Mouse (Mus musculus): ENCODE measurements around the gene Gas1. TPM values are rescaled to one million over a fixed set of nuclear protein-coding genes. Genes with fewer than 3 reads are reported as not detected.
A peak's percentile ranks its signal among the peaks of the same experiment; 100 is the strongest.

The Gas1 gene
- polyA plus RNA-seq, 1 experiment from 2014 or later, result 35.4 TPM

GRCm38 (mm10) chr13:60176136-60176775 is 909 bp downstream of the Gas1 start:
- ATAC-seq (ENCODE audit: insufficient read depth, low FRiP score), result peak; percentile 7; the same call in 1 of the 2 replicates
- H3K9me3 ChIP-seq (replicated peaks; ENCODE audit: control insufficient read depth, low read length), result no peaks in the 10 kb centered on the region
- H3K9ac ChIP-seq (ENCODE audit: low read length), result peak overlapping the region; percentile 93
- no peaks in the 10 kb centered on the region for H3K36me3 ChIP-seq (ENCODE audit: control insufficient read depth, insufficient read depth, low read length)
- H3K4me1 ChIP-seq (ENCODE audit: control insufficient read depth, insufficient read depth, low read length), result peaks cover 5% of the 10 kb centered on the region; the same call in 1 of the 2 replicates
- peak overlapping the region; percentile 98 for H3K27ac ChIP-seq (ENCODE audit: low read length)
- peak overlapping the region; percentile 73 for H3K4me3 ChIP-seq (replicated peaks; ENCODE audit: low read length)
- peak overlapping the region; percentile 90 for H3K4me2 ChIP-seq (ENCODE audit: low read depth, low read length)
- H3K27me3 ChIP-seq (ENCODE audit: control insufficient read depth, insufficient read depth, low read length), result peaks cover 11% of the 10 kb centered on the region
- under 1% methylated on average over 82 of the region's 82 CpGs for WGBS

DNA sequence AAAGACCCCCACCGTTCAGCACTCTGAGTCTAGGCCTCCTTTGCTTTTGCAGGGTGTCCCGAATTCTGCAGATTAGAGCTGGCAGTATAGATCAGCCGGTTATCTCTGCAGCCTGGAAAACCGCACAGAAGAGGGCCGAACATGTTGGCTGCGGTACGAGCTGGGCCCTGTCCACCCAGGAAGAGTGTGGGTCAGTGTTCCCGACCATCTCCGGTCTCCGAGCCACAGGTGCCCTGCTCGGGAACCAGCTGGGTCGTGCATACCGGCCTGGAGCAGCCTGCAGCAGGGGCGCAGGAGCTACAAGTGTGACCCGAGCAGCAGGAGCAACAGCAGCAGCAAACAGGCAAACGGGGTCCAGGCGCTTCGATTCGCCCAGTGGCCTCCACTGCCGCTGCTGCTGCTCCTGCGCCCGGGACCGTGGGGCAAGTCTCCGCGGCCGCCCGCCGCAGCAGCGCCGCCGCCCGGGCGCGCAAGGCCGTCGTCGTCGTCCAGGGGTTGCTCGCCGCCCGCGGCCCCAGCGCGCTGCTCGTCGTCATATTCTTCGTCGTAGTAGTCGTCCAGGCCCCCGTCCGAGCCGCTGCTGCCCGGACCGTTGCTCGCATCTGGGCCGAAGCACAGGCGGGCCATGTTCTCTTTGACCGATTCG is 1.6 kb downstream of the Gas1 start:
- Histone ChIP-seq H3K4me1 (ENCODE audit: control insufficient read depth, insufficient read depth, low read length) (peaks cover 5% of the 10 kb centered on the region; the same call in 1 of the 2 replicates), H3K4me2 (ENCODE audit: low read depth, low read length) (peak overlapping the region; percentile 90), H3K36me3 (ENCODE audit: control insufficient read depth, insufficient read depth, low read length) (no peaks in the 10 kb centered on the region), H3K27me3 (ENCODE audit: control insufficient read depth, insufficient read depth, low read length) (peaks cover 13% of the 10 kb centered on the region), H3K4me3 (replicated peaks; ENCODE audit: low read length) (peak overlapping the region; percentile 73), H3K27ac (ENCODE audit: low read length) (peak overlapping the region; percentile 98), H3K9me3 (replicated peaks; ENCODE audit: control insufficient read depth, low read length) (no peaks in the 10 kb centered on the region), H3K9ac (ENCODE audit: low read length) (peak overlapping the region; percentile 93)
- no peak for ATAC-seq (ENCODE audit: insufficient read depth, low FRiP score)
- WGBS, result under 1% methylated on average over 59 of the region's 59 CpGs

DNA sequence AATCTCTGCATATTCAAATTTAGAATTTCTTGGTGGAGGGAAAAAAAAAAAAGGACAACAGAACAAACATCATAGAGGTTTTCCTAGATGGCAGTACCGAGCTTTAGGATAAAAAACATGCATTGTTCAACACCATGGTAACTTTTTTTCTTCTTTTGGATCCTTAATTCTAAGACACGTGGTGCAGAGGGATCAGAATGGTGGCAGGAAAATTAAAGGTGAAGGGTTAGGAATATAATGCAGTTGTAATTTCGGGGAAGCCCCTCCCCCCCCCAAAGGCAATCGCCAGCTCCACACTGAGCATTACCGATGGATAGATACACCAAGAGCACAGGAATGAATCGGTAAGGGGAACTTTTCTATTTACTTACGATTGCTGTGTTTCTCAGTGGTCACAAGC is 2.2 kb downstream of the Gas1 start:
- Histone ChIP-seq H3K4me1 (ENCODE audit: control insufficient read depth, insufficient read depth, low read length) (peaks cover 5% of the 10 kb centered on the region; the same call in 1 of the 2 replicates), H3K27ac (ENCODE audit: low read length) (peak overlapping the region; percentile 98), H3K27me3 (ENCODE audit: control insufficient read depth, insufficient read depth, low read length) (peaks cover 17% of the 10 kb centered on the region), H3K9me3 (replicated peaks; ENCODE audit: control insufficient read depth, low read length) (no peaks in the 10 kb centered on the region), H3K4me3 (replicated peaks; ENCODE audit: low read length) (peak overlapping the region; percentile 73), H3K4me2 (ENCODE audit: low read depth, low read length) (peak overlapping the region; percentile 90), H3K36me3 (ENCODE audit: control insufficient read depth, insufficient read depth, low read length) (no peaks in the 10 kb centered on the region), H3K9ac (ENCODE audit: low read length) (peak overlapping the region; percentile 93)
- WGBS, result 3% methylated on average over 7 of the region's 7 CpGs
- no peak for ATAC-seq (ENCODE audit: insufficient read depth, low FRiP score)

DNA sequence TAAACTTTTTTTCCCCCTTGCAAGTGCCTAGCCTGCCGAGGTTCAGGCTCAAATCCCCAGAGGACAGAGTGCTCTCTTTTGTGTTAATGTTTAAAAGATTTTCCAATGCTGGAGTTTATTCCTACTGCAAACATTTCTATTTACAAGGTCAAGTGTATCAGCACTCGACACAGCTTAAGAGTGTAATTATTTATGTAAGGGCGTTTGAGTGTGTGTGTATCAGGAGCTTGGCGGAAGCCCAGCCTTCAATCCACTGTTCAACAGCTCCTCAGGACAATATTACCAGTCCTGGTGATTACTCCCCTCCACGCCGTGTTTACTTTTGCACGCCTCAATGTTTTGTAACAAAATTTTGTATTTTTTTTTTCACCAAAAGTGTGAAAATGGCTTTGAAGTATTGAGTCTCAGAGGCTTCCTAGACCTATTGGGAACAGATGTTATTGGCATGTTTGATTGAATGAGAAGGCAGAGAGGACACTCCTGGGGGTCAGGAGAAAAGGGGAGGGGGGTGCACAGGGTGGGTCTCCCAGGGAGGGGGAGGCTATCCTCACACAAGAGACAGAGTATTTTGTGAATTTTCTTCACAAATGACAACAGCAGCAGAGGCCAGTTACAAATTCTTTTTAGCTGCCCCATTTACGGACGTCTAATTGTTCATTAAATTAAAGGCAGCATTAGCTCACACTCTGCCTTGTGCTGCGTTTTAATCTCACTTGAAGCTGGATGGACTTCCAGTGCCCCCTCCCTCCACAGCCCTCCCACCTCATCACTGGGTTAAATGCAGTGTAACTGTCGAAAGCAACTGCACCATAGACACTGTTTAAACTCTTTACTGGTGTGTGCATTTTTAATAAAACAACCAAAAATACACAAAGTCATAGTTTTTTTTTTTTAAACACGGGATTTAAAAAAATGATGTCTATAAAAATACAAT is 3.3 kb downstream of the Gas1 start:
- Histone ChIP-seq H3K36me3 (ENCODE audit: control insufficient read depth, insufficient read depth, low read length) (no peaks in the 10 kb centered on the region), H3K9me3 (replicated peaks; ENCODE audit: control insufficient read depth, low read length) (no peaks in the 10 kb centered on the region), H3K27me3 (ENCODE audit: control insufficient read depth, insufficient read depth, low read length) (peaks cover 19% of the 10 kb centered on the region), H3K4me3 (replicated peaks; ENCODE audit: low read length) (peak overlapping the region; percentile 73), H3K9ac (ENCODE audit: low read length) (peak overlapping the region; percentile 62), H3K27ac (ENCODE audit: low read length) (peak overlapping the region; percentile 56), H3K4me1 (ENCODE audit: control insufficient read depth, insufficient read depth, low read length) (peaks cover 5% of the 10 kb centered on the region; the same call in 1 of the 2 replicates), H3K4me2 (ENCODE audit: low read depth, low read length) (peak overlapping the region; percentile 90)
- ATAC-seq (ENCODE audit: insufficient read depth, low FRiP score), result no peak
- 11% methylated on average over 12 of the region's 12 CpGs for WGBS

- ATAC-seq (ENCODE audit: insufficient read depth, low FRiP score), result no peak
- Histone ChIP-seq H3K9ac (ENCODE audit: low read length) (no peak overlapping the region), H3K4me3 (replicated peaks; ENCODE audit: low read length) (peak overlapping the region; percentile 73; the same call in 1 of the 2 replicates), H3K4me2 (ENCODE audit: low read depth, low read length) (peak overlapping the region; percentile 90), H3K36me3 (ENCODE audit: control insufficient read depth, insufficient read depth, low read length) (no peaks in the 10 kb centered on the region), H3K27ac (ENCODE audit: low read length) (no peak overlapping the region; the same call in 1 of the 2 replicates), H3K4me1 (ENCODE audit: control insufficient read depth, insufficient read depth, low read length) (peaks cover 5% of the 10 kb centered on the region; the same call in 1 of the 2 replicates), H3K27me3 (ENCODE audit: control insufficient read depth, insufficient read depth, low read length) (peaks cover 19% of the 10 kb centered on the region), H3K9me3 (replicated peaks; ENCODE audit: control insufficient read depth, low read length) (no peaks in the 10 kb centered on the region)
- 0% methylated on average over 3 of the region's 3 CpGs for WGBS
Observed at GRCm38 (mm10) chr13:60173186-60173585, 4.0 kb downstream of the Gas1 start.

- ATAC-seq (ENCODE audit: insufficient read depth, low FRiP score), result no peak
- Histone ChIP-seq H3K4me1 (ENCODE audit: control insufficient read depth, insufficient read depth, low read length) (peaks cover 5% of the 10 kb centered on the region; the same call in 1 of the 2 replicates), H3K9ac (ENCODE audit: low read length) (no peak overlapping the region), H3K4me3 (replicated peaks; ENCODE audit: low read length) (no peak overlapping the region), H3K4me2 (ENCODE audit: low read depth, low read length) (no peak overlapping the region), H3K27me3 (ENCODE audit: control insufficient read depth, insufficient read depth, low read length) (peaks cover 19% of the 10 kb centered on the region), H3K9me3 (replicated peaks; ENCODE audit: control insufficient read depth, low read length) (no peaks in the 10 kb centered on the region), H3K36me3 (ENCODE audit: control insufficient read depth, insufficient read depth, low read length) (no peaks in the 10 kb centered on the region), H3K27ac (ENCODE audit: low read length) (peak overlapping the region; percentile 11; the same call in 1 of the 2 replicates)
- 18% methylated on average over 7 of the region's 7 CpGs for WGBS
Observed at GRCm38 (mm10) chr13:60172366-60173017, 4.7 kb downstream of the Gas1 start.

- Histone ChIP-seq H3K4me3 (replicated peaks; ENCODE audit: low read length) (no peak overlapping the region), H3K4me1 (ENCODE audit: control insufficient read depth, insufficient read depth, low read length) (peaks cover 5% of the 10 kb centered on the region; the same call in 1 of the 2 replicates), H3K27me3 (ENCODE audit: control insufficient read depth, insufficient read depth, low read length) (peaks cover 19% of the 10 kb centered on the region), H3K27ac (ENCODE audit: low read length) (no peak overlapping the region), H3K9me3 (replicated peaks; ENCODE audit: control insufficient read depth, low read length) (no peaks in the 10 kb centered on the region), H3K9ac (ENCODE audit: low read length) (no peak overlapping the region), H3K4me2 (ENCODE audit: low read depth, low read length) (no peak overlapping the region), H3K36me3 (ENCODE audit: control insufficient read depth, insufficient read depth, low read length) (no peaks in the 10 kb centered on the region)
- no peak for ATAC-seq (ENCODE audit: insufficient read depth, low FRiP score)
- WGBS, result 86% methylated on average over 8 of the region's 8 CpGs
Observed at GRCm38 (mm10) chr13:60171781-60172180, 5.4 kb downstream of the Gas1 start.

GRCm38 (mm10) chr13:60170898-60171715 is 6.1 kb downstream of the Gas1 start:
- 74% methylated on average over 21 of the region's 21 CpGs for WGBS
- no peak overlapping the region for H3K4me2 ChIP-seq (ENCODE audit: low read depth, low read length)
- H3K36me3 ChIP-seq (ENCODE audit: control insufficient read depth, insufficient read depth, low read length), result no peaks in the 10 kb centered on the region
- no peak overlapping the region for H3K27ac ChIP-seq (ENCODE audit: low read length)
- H3K4me1 ChIP-seq (ENCODE audit: control insufficient read depth, insufficient read depth, low read length), result peaks cover 5% of the 10 kb centered on the region; the same call in 1 of the 2 replicates
- ATAC-seq (ENCODE audit: insufficient read depth, low FRiP score), result no peak
- no peaks in the 10 kb centered on the region for H3K9me3 ChIP-seq (replicated peaks; ENCODE audit: control insufficient read depth, low read length)
- no peak overlapping the region for H3K9ac ChIP-seq (ENCODE audit: low read length)
- peaks cover 19% of the 10 kb centered on the region for H3K27me3 ChIP-seq (ENCODE audit: control insufficient read depth, insufficient read depth, low read length)
- no peak overlapping the region for H3K4me3 ChIP-seq (replicated peaks; ENCODE audit: low read length)
